Mouse (Mus musculus) E14TG2a.4 (cell line): Measurements from ENCODE around the gene Rtn4r.

ENCODE experiments used
- CTCF ChIP-seq: conservative IDR thresholded peaks from 2 replicates; pipeline ENCODE4 v1.5.1; 2014; ENCODE audit warnings: low read length
- POU5F1 ChIP-seq: IDR thresholded peaks from 2 replicates; pipeline ENCODE4 v1.6.1; 2014; ENCODE audit warnings: low read length, borderline replicate concordance

GRCm38 (mm10) chr16:18198365-18199098 lies 71.1 kb downstream of the Rtn4r start:
- TF ChIP-seq CTCF: no peak
- no peak for TF ChIP-seq POU5F1
